In genomic region chr19:57745579-57745978, GRCm38 (mm10) we compare ENCODE assay signal across 10 mouse cellular contexts.
A peak's percentile ranks its signal among the peaks of the same experiment; 100 is the strongest.
DNase-seq lines count a peak whose midpoint lies in the region; ATAC-seq and TF ChIP-seq lines count a peak whose summit lies in the region.
"Had no signal": no experiment of that assay in that cellular context is flagged by ENCODE, and none has a peak within 500 bp of the region (broad histone marks: within the 10 kb centered on the region; RNA-seq: fewer than 3 reads in every experiment).

No protein-coding gene starts in this region.

- H3K4me1 ChIP-seq in kidney, postnatal 0 days (replicated peaks; ENCODE audit: insufficient read depth, low read length) = no peaks in the 10 kb centered on the region
- H3K4me1 ChIP-seq in kidney, embryonic 16.5 days (ENCODE audit: insufficient read depth, low read length) = no peaks in the 10 kb centered on the region
- no peaks in the 10 kb centered on the region for H3K4me1 ChIP-seq in neural tube, embryonic 11.5 days (ENCODE audit: control insufficient read depth, insufficient read depth, low read length)
- H3K4me1 ChIP-seq in forebrain, embryonic 10.5 days = no peaks in the 10 kb centered on the region
- H3K4me1 ChIP-seq: embryonic facial prominence, embryonic 12.5 days; liver, embryonic 13.5 days had no signal

- H3K4me3 ChIP-seq in kidney, postnatal 0 days (replicated peaks; ENCODE audit: low read depth, low read length) = no peak overlapping the region
- no peak overlapping the region for H3K4me3 ChIP-seq in kidney, embryonic 16.5 days (ENCODE audit: low read length)
- H3K4me3 ChIP-seq in neural tube, embryonic 11.5 days (ENCODE audit: low read depth, low read length) = no peak overlapping the region
- H3K4me3 ChIP-seq in forebrain, embryonic 10.5 days = no peak overlapping the region
- H3K4me3 ChIP-seq: embryonic facial prominence, embryonic 12.5 days; liver, embryonic 13.5 days had no signal

- no peak for ATAC-seq in kidney, postnatal 0 days (replicated peaks; ENCODE audit: low FRiP score, low read depth)
- no peak for ATAC-seq in kidney, embryonic 16.5 days (ENCODE audit: low FRiP score, low TSS enrichment)
- no peak for ATAC-seq in neural tube, embryonic 11.5 days (ENCODE audit: insufficient read depth, low FRiP score, low TSS enrichment)

- H3K9me3 ChIP-seq in kidney, postnatal 0 days (replicated peaks; ENCODE audit: low read length) = no peaks in the 10 kb centered on the region
- H3K9me3 ChIP-seq in kidney, embryonic 16.5 days (ENCODE audit: low read length) = no peaks in the 10 kb centered on the region
- H3K9me3 ChIP-seq in neural tube, embryonic 11.5 days (ENCODE audit: control insufficient read depth, low read length) = no peaks in the 10 kb centered on the region
- H3K9me3 ChIP-seq in forebrain, embryonic 10.5 days = no peaks in the 10 kb centered on the region
- H3K9me3 ChIP-seq: embryonic facial prominence, embryonic 12.5 days; liver, embryonic 13.5 days had no signal

- 47% methylated on average over 9 of the region's 9 CpGs for WGBS in kidney, postnatal 0 days
- WGBS in kidney, embryonic 16.5 days = 54% methylated on average over 9 of the region's 9 CpGs
- 72% methylated on average over 9 of the region's 9 CpGs for WGBS in neural tube, embryonic 11.5 days
- 74% methylated on average over 9 of the region's 9 CpGs for WGBS in forebrain, embryonic 10.5 days

- no peak overlapping the region for H3K27ac ChIP-seq in kidney, postnatal 0 days
- no peak overlapping the region for H3K27ac ChIP-seq in kidney, embryonic 16.5 days (ENCODE audit: low read length)
- no peak overlapping the region for H3K27ac ChIP-seq in neural tube, embryonic 11.5 days (ENCODE audit: low read depth, low read length)
- no peak overlapping the region for H3K27ac ChIP-seq in forebrain, embryonic 10.5 days
- H3K27ac ChIP-seq: embryonic facial prominence, embryonic 12.5 days; liver, embryonic 13.5 days had no signal

- TF ChIP-seq CTCF in kidney, postnatal 0 days (IDR thresholded peaks at IDR 0.05; ENCODE audit: low read depth) = peak; percentile 83

- no peak overlapping the region for H3K4me2 ChIP-seq in kidney, postnatal 0 days (ENCODE audit: low read length)
- H3K4me2 ChIP-seq in kidney, embryonic 16.5 days (replicated peaks; ENCODE audit: low read depth, low read length) = no peak overlapping the region
- H3K4me2 ChIP-seq in neural tube, embryonic 11.5 days (ENCODE audit: low read depth) = no peak overlapping the region
- H3K4me2 ChIP-seq: embryonic facial prominence, embryonic 12.5 days; liver, embryonic 13.5 days had no signal

- peak; percentile 74 for DNase-seq in kidney, postnatal 0 days (ENCODE audit: low spot score)
- peak; percentile 83 for DNase-seq in NIH3T3 (ENCODE audit: low read depth)
- DNase-seq in embryo, embryonic 10 days (ENCODE audit: low spot score) = peak; percentile 71
- DNase-seq in layer of hippocampus, postnatal 10 days (ENCODE audit: low spot score in 2 of 2) = peak; percentile 66 to 67
- peak; percentile 57 for DNase-seq in neural tube, embryonic 11.5 days (ENCODE audit: low spot score)
- DNase-seq in spleen, postnatal 36 days (ENCODE audit: low spot score in 2 of 2) = no peak
- DNase-seq in forebrain, embryonic 10.5 days (ENCODE audit: extremely low spot score, low spot score) = no peak
- DNase-seq: liver, embryonic 13.5 days had no signal

- H3K36me3 ChIP-seq in kidney, postnatal 0 days (ENCODE audit: insufficient read depth, low read length) = no peaks in the 10 kb centered on the region
- no peaks in the 10 kb centered on the region for H3K36me3 ChIP-seq in kidney, embryonic 16.5 days (ENCODE audit: insufficient read depth, low read length)
- no peaks in the 10 kb centered on the region for H3K36me3 ChIP-seq in neural tube, embryonic 11.5 days (ENCODE audit: control insufficient read depth, insufficient read depth, low read length)
- 0 out of 2 replicates have a peak, but pooled peaks cover 3% of the 10 kb centered on the region for H3K36me3 ChIP-seq in forebrain, embryonic 10.5 days (replicated peaks)
- H3K36me3 ChIP-seq: embryonic facial prominence, embryonic 12.5 days; liver, embryonic 13.5 days had no signal

- H3K27me3 ChIP-seq in kidney, postnatal 0 days (ENCODE audit: insufficient read depth, low read length) = no peaks in the 10 kb centered on the region
- H3K27me3 ChIP-seq in kidney, embryonic 16.5 days (ENCODE audit: insufficient read depth, low read length) = no peaks in the 10 kb centered on the region
- H3K27me3 ChIP-seq in neural tube, embryonic 11.5 days (ENCODE audit: control insufficient read depth, insufficient read depth, low read length) = no peaks in the 10 kb centered on the region
- H3K27me3 ChIP-seq in forebrain, embryonic 10.5 days (ENCODE audit: poor library complexity, severe bottlenecking) = no peaks in the 10 kb centered on the region
- H3K27me3 ChIP-seq: embryonic facial prominence, embryonic 12.5 days; liver, embryonic 13.5 days had no signal

- no peak overlapping the region for H3K9ac ChIP-seq in kidney, postnatal 0 days (ENCODE audit: low read depth, low read length)
- no peak overlapping the region for H3K9ac ChIP-seq in kidney, embryonic 16.5 days (replicated peaks; ENCODE audit: low read length)
- H3K9ac ChIP-seq in neural tube, embryonic 11.5 days (ENCODE audit: low read length) = no peak overlapping the region
- H3K9ac ChIP-seq: embryonic facial prominence, embryonic 12.5 days; liver, embryonic 13.5 days had no signal

Comparison
In these comparisons a context has a peak if more than half of its experiments do, and no peak if none do; other contexts are left out.
1. DNase-seq: peak in kidney, postnatal 0 days (single experiment), NIH3T3 (single experiment), embryo, embryonic 10 days (single experiment), layer of hippocampus, postnatal 10 days (2 of 2) and neural tube, embryonic 11.5 days (single experiment); none in spleen, postnatal 36 days (0 of 2) and forebrain, embryonic 10.5 days (single experiment).